Mouse (Mus musculus): Measurements from ENCODE around the gene Zbp1.
A peak's percentile ranks its signal among the peaks of the same experiment; 100 is the strongest.

Zbp1 gene

GRCm38 (mm10) chr2:173216840-173217239 is 1.9 kb downstream of the Zbp1 start:
- peak in 1 of 2 experiments; percentile 14 for DNase-seq (ENCODE audit: low spot score in 2 of 2)

GRCm38 (mm10) chr2:173212227-173212626 is 6.5 kb downstream of the Zbp1 start:
- peak in 1 of 2 experiments; percentile 5 for DNase-seq (ENCODE audit: low spot score in 2 of 2)

- DNase-seq (ENCODE audit: low spot score in 2 of 2) = peak in 1 of 2 experiments; percentile 6
Measured at GRCm38 (mm10) chr2:173209091-173209815, 9.5 kb downstream of the Zbp1 start.

GRCm38 (mm10) chr2:173207051-173207450 is 11.7 kb downstream of the Zbp1 start:
- DNase-seq (ENCODE audit: low spot score in 2 of 2) = no peak

- DNase-seq (ENCODE audit: low spot score in 2 of 2) = peak in 1 of 2 experiments; percentile 4
Measured at GRCm38 (mm10) chr2:173205563-173206099, 13.1 kb downstream of the Zbp1 start.

- no peak for DNase-seq (ENCODE audit: low spot score in 2 of 2)
Measured at GRCm38 (mm10) chr2:173204671-173205070, 14.1 kb downstream of the Zbp1 start.

- no peak for DNase-seq (ENCODE audit: low spot score in 2 of 2)
Measured at GRCm38 (mm10) chr2:173203726-173204125, 15.0 kb downstream of the Zbp1 start.

- DNase-seq (ENCODE audit: low spot score in 2 of 2) = peak in 1 of 2 experiments; percentile 9
Measured at GRCm38 (mm10) chr2:173202924-173203689, 15.6 kb downstream of the Zbp1 start.

GRCm38 (mm10) chr2:173194796-173195195 is 23.9 kb downstream of the Zbp1 start:
- no peak for DNase-seq (ENCODE audit: low spot score in 2 of 2)

- DNase-seq (ENCODE audit: low spot score in 2 of 2) = peak in 1 of 2 experiments; percentile 20
Measured at GRCm38 (mm10) chr2:173187182-173187855, 31.4 kb downstream of the Zbp1 start.

GRCm38 (mm10) chr2:173186047-173186943 is 32.4 kb downstream of the Zbp1 start:
- peak; percentile 85 to 90 for DNase-seq (ENCODE audit: low spot score in 2 of 2)

- DNase-seq (ENCODE audit: low spot score in 2 of 2) = peak in 1 of 2 experiments; percentile 21
Measured at GRCm38 (mm10) chr2:173185282-173185681, 33.4 kb downstream of the Zbp1 start.

GRCm38 (mm10) chr2:173184475-173185080 is 34.1 kb downstream of the Zbp1 start:
- peak; percentile 30 to 37 for DNase-seq (ENCODE audit: low spot score in 2 of 2)

GRCm38 (mm10) chr2:173183836-173184460 is 34.8 kb downstream of the Zbp1 start:
- peak; percentile 50 to 72 for DNase-seq (ENCODE audit: low spot score in 2 of 2)

- DNase-seq (ENCODE audit: low spot score in 2 of 2) = peak in 1 of 2 experiments; percentile 22
Measured at GRCm38 (mm10) chr2:173183311-173183710, 35.4 kb downstream of the Zbp1 start.

GRCm38 (mm10) chr2:173182796-173183195 is 35.9 kb downstream of the Zbp1 start:
- DNase-seq (ENCODE audit: low spot score in 2 of 2) = peak in 1 of 2 experiments; percentile 21

- no peak for DNase-seq (ENCODE audit: low spot score in 2 of 2)
Measured at GRCm38 (mm10) chr2:173181901-173182300, 36.8 kb downstream of the Zbp1 start.

GRCm38 (mm10) chr2:173181486-173181885 is 37.2 kb downstream of the Zbp1 start:
- DNase-seq (ENCODE audit: low spot score in 2 of 2) = no peak

- peak in 1 of 2 experiments; percentile 16 for DNase-seq (ENCODE audit: low spot score in 2 of 2)
Measured at GRCm38 (mm10) chr2:173180721-173181388, 37.9 kb downstream of the Zbp1 start.
